Mouse (Mus musculus): ENCODE results near the gene Proca1. TPM values are rescaled to one million over a fixed set of nuclear protein-coding genes. Genes with fewer than 3 reads are reported as not detected.

The Proca1 gene
- polyA plus RNA-seq, 1 experiment: 0.14 TPM

GRCm38 (mm10) chr11:78172034-78172747 is 21.0 kb upstream of the Proca1 start:
- Histone ChIP-seq H3K27me3 (ENCODE audit: control insufficient read depth, insufficient read depth, insufficient read length) (no peaks in the 10 kb centered on the region), H3ac (ENCODE audit: control insufficient read depth, insufficient read length) (no peak overlapping the region), H3K4me3 (no peak overlapping the region), H3K36me3 (ENCODE audit: control insufficient read depth, insufficient read depth) (no peaks in the 10 kb centered on the region), H3K4me2 (ENCODE audit: low read depth) (no peak overlapping the region), H3K79me2 (ENCODE audit: control insufficient read depth, insufficient read depth) (no peaks in the 10 kb centered on the region)
- TF ChIP-seq E2F4 (IDR thresholded peaks at IDR 0.05; ENCODE audit: insufficient read depth) (no peak), SRF (IDR thresholded peaks at IDR 0.05; ENCODE audit: control insufficient read depth, insufficient read length, low read depth) (no peak), TCF3 (IDR thresholded peaks at IDR 0.05; ENCODE audit: insufficient read length, low read depth) (no peak), MYOG (IDR thresholded peaks at IDR 0.05; ENCODE audit: control insufficient read depth in 1 of 3, insufficient read depth in 1 of 3, insufficient read length in 2 of 3, low read depth in 2 of 3) (no peak), REST (IDR thresholded peaks at IDR 0.05; ENCODE audit: insufficient read depth, insufficient read length) (no peak), CEBPB (IDR thresholded peaks at IDR 0.05; ENCODE audit: insufficient read depth, poor library complexity, severe bottlenecking) (no peak), TCF12 (IDR thresholded peaks at IDR 0.05; ENCODE audit: insufficient read depth, poor library complexity, severe bottlenecking) (no peak), MAX (IDR thresholded peaks at IDR 0.05; ENCODE audit: low read depth) (no peak), USF1 (IDR thresholded peaks at IDR 0.05; ENCODE audit: low read depth) (no peak)

- Histone ChIP-seq H3K36me3 (ENCODE audit: control insufficient read depth, insufficient read depth) (no peaks in the 10 kb centered on the region), H3K4me2 (ENCODE audit: low read depth) (no peak overlapping the region), H3ac (ENCODE audit: control insufficient read depth, insufficient read length) (no peak overlapping the region), H3K79me2 (ENCODE audit: control insufficient read depth, insufficient read depth) (no peaks in the 10 kb centered on the region), H3K27me3 (ENCODE audit: control insufficient read depth, insufficient read depth, insufficient read length) (no peaks in the 10 kb centered on the region), H3K4me3 (no peak overlapping the region)
- no peak for TF ChIP-seq USF1 (IDR thresholded peaks at IDR 0.05; ENCODE audit: low read depth)
- TF ChIP-seq MYOD1 (IDR thresholded peaks at IDR 0.05; ENCODE audit: control insufficient read depth in 1 of 3, insufficient read length in 2 of 3, low read depth in 2 of 3): no peak
- TF ChIP-seq E2F4 (IDR thresholded peaks at IDR 0.05; ENCODE audit: insufficient read depth): no peak
- TF ChIP-seq REST (IDR thresholded peaks at IDR 0.05; ENCODE audit: insufficient read depth, insufficient read length): no peak
- peak in 1 of 3 experiments; percentile 17 for TF ChIP-seq MYOG (IDR thresholded peaks at IDR 0.05; ENCODE audit: control insufficient read depth in 1 of 3, insufficient read depth in 1 of 3, insufficient read length in 2 of 3, low read depth in 2 of 3)
These were observed 20.3 kb upstream of the Proca1 start for GRCm38 (mm10) chr11:78172748-78173383.

GRCm38 (mm10) chr11:78174506-78174905 is 18.7 kb upstream of the Proca1 start:
- Histone ChIP-seq H3K27me3 (ENCODE audit: control insufficient read depth, insufficient read depth, insufficient read length) (no peaks in the 10 kb centered on the region), H3ac (ENCODE audit: control insufficient read depth, insufficient read length) (no peak overlapping the region), H3K79me2 (ENCODE audit: control insufficient read depth, insufficient read depth) (no peaks in the 10 kb centered on the region), H3K4me3 (no peak overlapping the region), H3K36me3 (ENCODE audit: control insufficient read depth, insufficient read depth) (peaks cover 1% of the 10 kb centered on the region), H3K4me2 (ENCODE audit: low read depth) (no peak overlapping the region)
- TF ChIP-seq POLR2AphosphoS2 (IDR thresholded peaks at IDR 0.05; ENCODE audit: insufficient read length, low read depth): no peak
- TF ChIP-seq POLR2A (IDR thresholded peaks at IDR 0.05; ENCODE audit: insufficient read length, low read depth): no peak
- TF ChIP-seq TCF12 (IDR thresholded peaks at IDR 0.05; ENCODE audit: insufficient read depth, poor library complexity, severe bottlenecking): no peak
- no peak for TF ChIP-seq SRF (IDR thresholded peaks at IDR 0.05; ENCODE audit: control insufficient read depth, insufficient read length, low read depth)
- no peak for TF ChIP-seq E2F4 (IDR thresholded peaks at IDR 0.05; ENCODE audit: insufficient read depth)
- TF ChIP-seq USF1 (IDR thresholded peaks at IDR 0.05; ENCODE audit: low read depth): no peak
- TF ChIP-seq TCF3 (IDR thresholded peaks at IDR 0.05; ENCODE audit: insufficient read length, low read depth): no peak
- no peak for TF ChIP-seq MAX (IDR thresholded peaks at IDR 0.05; ENCODE audit: low read depth)

- peaks cover 15% of the 10 kb centered on the region for H3K36me3 ChIP-seq (ENCODE audit: control insufficient read depth, insufficient read depth)
- no peak overlapping the region for H3ac ChIP-seq (ENCODE audit: control insufficient read depth, insufficient read length)
- H3K79me2 ChIP-seq (ENCODE audit: control insufficient read depth, insufficient read depth): peaks cover 3% of the 10 kb centered on the region
- H3K4me3 ChIP-seq: peak overlapping the region; percentile 62
- no peaks in the 10 kb centered on the region for H3K27me3 ChIP-seq (ENCODE audit: control insufficient read depth, insufficient read depth, insufficient read length)
- peak overlapping the region; percentile 99 for H3K4me2 ChIP-seq (ENCODE audit: low read depth)
- TF ChIP-seq MYOD1 (IDR thresholded peaks at IDR 0.05; ENCODE audit: control insufficient read depth in 1 of 3, insufficient read length in 2 of 3, low read depth in 2 of 3) (no peak), POLR2AphosphoS2 (IDR thresholded peaks at IDR 0.05; ENCODE audit: insufficient read length, low read depth) (peak; percentile 1)
These were observed 17.3 kb upstream of the Proca1 start for GRCm38 (mm10) chr11:78175771-78176401.

GRCm38 (mm10) chr11:78176402-78176862 is 16.8 kb upstream of the Proca1 start, which contains the start of the genes Nek8 and Tlcd1:
TSS of gene Nek8 (minus strand) at chr11:78176675.
TSS of gene Tlcd1 (plus strand) at chr11:78176711.
- H3K27me3 ChIP-seq (ENCODE audit: control insufficient read depth, insufficient read depth, insufficient read length): no peaks in the 10 kb centered on the region
- H3ac ChIP-seq (ENCODE audit: control insufficient read depth, insufficient read length): no peak within 1 kb of the TSS
- H3K36me3 ChIP-seq (ENCODE audit: control insufficient read depth, insufficient read depth): peaks cover 21% of the 10 kb centered on the region
- TF ChIP-seq POLR2AphosphoS2 (IDR thresholded peaks at IDR 0.05; ENCODE audit: insufficient read length, low read depth) (peak; percentile 29), TCF3 (IDR thresholded peaks at IDR 0.05; ENCODE audit: insufficient read length, low read depth) (no peak), POLR2A (IDR thresholded peaks at IDR 0.05; ENCODE audit: insufficient read length, low read depth) (peak; percentile 39)
- peak within 1 kb of the TSS; percentile 99 for H3K4me2 ChIP-seq (ENCODE audit: low read depth)
- peak within 1 kb of the TSS; percentile 62 for H3K4me3 ChIP-seq
- peaks cover 8% of the 10 kb centered on the region for H3K79me2 ChIP-seq (ENCODE audit: control insufficient read depth, insufficient read depth)

Data from myocyte (in vitro differentiated cells).